Comparison of ENCODE assay signal across 25 mouse cellular contexts in the genomic region with DNA sequence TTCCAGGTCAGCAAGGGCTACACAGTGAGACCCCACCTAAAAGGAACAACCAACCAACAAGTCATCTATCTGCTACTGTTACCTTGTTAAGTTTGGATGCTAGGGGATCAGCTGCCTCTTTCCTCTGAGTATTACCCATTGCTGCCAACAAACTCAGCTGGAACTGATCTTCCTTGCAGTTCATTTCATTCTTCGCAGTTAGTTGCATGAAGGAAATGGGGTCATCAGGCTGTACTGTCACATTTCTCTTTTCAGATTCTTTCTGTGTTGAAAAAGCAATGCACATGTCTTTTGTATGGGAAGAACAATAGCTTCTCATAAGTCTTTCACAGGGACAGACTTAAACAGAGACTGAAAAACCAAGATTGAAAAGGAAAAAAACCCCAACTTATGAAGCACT.
"Had no signal": no experiment of that assay in that cellular context is flagged by ENCODE, and none has a peak within 500 bp of the region (broad histone marks: within the 10 kb centered on the region; RNA-seq: fewer than 3 reads in every experiment).

No protein-coding gene starts in this region.

- H3K27me3 ChIP-seq: heart, embryonic 13.5 days; heart, embryonic 15.5 days; hindbrain, embryonic 13.5 days; hindbrain, embryonic 15.5 days; kidney, embryonic 15.5 days; limb, embryonic 13.5 days; limb, embryonic 15.5 days had no signal

- H3K4me1 ChIP-seq: heart, embryonic 10.5 days; heart, embryonic 13.5 days; heart, embryonic 15.5 days; hindbrain, embryonic 13.5 days; hindbrain, embryonic 15.5 days; kidney, embryonic 15.5 days; limb, embryonic 13.5 days; limb, embryonic 15.5 days had no signal

- H3K27ac ChIP-seq: gastrocnemius, adult 2 months; heart, embryonic 10.5 days; heart, embryonic 13.5 days; heart, embryonic 15.5 days; hindbrain, embryonic 13.5 days; hindbrain, embryonic 15.5 days; hindbrain, postnatal 0 days; kidney, embryonic 15.5 days; kidney, postnatal 0 days; limb, embryonic 13.5 days; limb, embryonic 15.5 days had no signal

- H3K4me3 ChIP-seq: gastrocnemius, adult 2 months; heart, embryonic 10.5 days; heart, embryonic 13.5 days; heart, embryonic 15.5 days; hindbrain, embryonic 13.5 days; hindbrain, embryonic 15.5 days; kidney, embryonic 15.5 days; limb, embryonic 13.5 days; limb, embryonic 15.5 days had no signal

- ATAC-seq: hindbrain, postnatal 0 days; intestine, embryonic 16.5 days had no signal

- H3K9me3 ChIP-seq: heart, embryonic 10.5 days; heart, embryonic 13.5 days; heart, embryonic 15.5 days; hindbrain, embryonic 13.5 days; hindbrain, embryonic 15.5 days; kidney, embryonic 15.5 days; limb, embryonic 13.5 days; limb, embryonic 15.5 days had no signal

- H3K4me2 ChIP-seq: heart, embryonic 13.5 days; heart, embryonic 15.5 days; hindbrain, embryonic 13.5 days; hindbrain, embryonic 15.5 days; kidney, embryonic 15.5 days; limb, embryonic 13.5 days; limb, embryonic 15.5 days had no signal

- H3K9ac ChIP-seq: heart, embryonic 13.5 days; heart, embryonic 15.5 days; hindbrain, embryonic 13.5 days; hindbrain, embryonic 15.5 days; kidney, embryonic 15.5 days; limb, embryonic 13.5 days; limb, embryonic 15.5 days had no signal

- DNase-seq: gastrocnemius, adult 2 months; gastrocnemius, postnatal 10 days; gastrocnemius, postnatal 25 days; heart, adult 18-20 months; heart, postnatal 14 days; heart, postnatal 36 days; kidney, adult 11 months; kidney, adult 2 months; kidney, adult 9 months; kidney, postnatal 14 days; kidney, postnatal 36 days; layer of hippocampus, adult 9-11 months; layer of hippocampus, postnatal 36 days; left cerebral cortex, postnatal 4 days had no signal
